Mouse (Mus musculus) intestine, postnatal 0 days (tissue): ENCODE data around the gene Spint4. TPM values are rescaled to one million over a fixed set of nuclear protein-coding genes. Genes with fewer than 3 reads are reported as not detected.
"Not testable (repeated sequence)": the region's sequence is repeated elsewhere in the genome, so short reads cannot be mapped to it uniquely, and the experiment has no call there.

ENCODE experiments used
- ATAC-seq: fragments of 200-750 bp; cut with Nextera tagmentation; 2 replicates; pipeline ENCODE4 v1.8.0; 2017; ENCODE audit warnings: mild to moderate bottlenecking, moderate TSS enrichment, moderate library complexity
- H3K27ac ChIP-seq: fragments of 300-500 bp; sonication (generic); 2 replicates; pipeline ENCODE4 v1.5.1; 2014; ENCODE audit warnings: mild to moderate bottlenecking, low read depth, low read length, moderate library complexity
- H3K27me3 ChIP-seq: fragments of 300-500 bp; sonication (generic); replicated peaks from 2 replicates; pipeline ENCODE4 v1.6.1; 2014; ENCODE audit warnings: low read length, mixed read lengths; ENCODE audit not compliant: control insufficient read depth, insufficient read depth
- H3K36me3 ChIP-seq: fragments of 300-500 bp; sonication (generic); 2 replicates; pipeline ENCODE4 v1.6.1; 2014; ENCODE audit warnings: mild to moderate bottlenecking, moderate library complexity; ENCODE audit not compliant: control insufficient read depth, insufficient read depth
- H3K4me1 ChIP-seq: fragments of 300-500 bp; sonication (generic); replicated peaks from 2 replicates; pipeline ENCODE4 v1.6.1; 2014; ENCODE audit warnings: antibody characterized with exemption, low read length, mixed read lengths; ENCODE audit not compliant: control insufficient read depth, insufficient read depth
- H3K4me2 ChIP-seq: fragments of 300-500 bp; sonication (generic); replicated peaks from 2 replicates; pipeline ENCODE4 v1.6.1; 2014; ENCODE audit warnings: low read depth, mild to moderate bottlenecking, moderate library complexity
- H3K4me3 ChIP-seq: fragments of 300-500 bp; sonication (generic); 2 replicates; pipeline ENCODE4 v1.5.1; 2014; ENCODE audit warnings: low read depth, low read length
- H3K9ac ChIP-seq: fragments of 300-500 bp; sonication (generic); 2 replicates; pipeline ENCODE4 v1.6.1; 2014; ENCODE audit warnings: mild to moderate bottlenecking, low read depth, low read length
- H3K9me3 ChIP-seq: fragments of 300-500 bp; sonication (generic); 2 replicates; pipeline ENCODE4 v1.6.1; 2016; ENCODE audit warnings: mixed run types; ENCODE audit not compliant: control insufficient read depth
- CTCF ChIP-seq: sonication (generic); IDR thresholded peaks from 2 replicates; pipeline ENCODE4 v1.5.1; 2016; ENCODE audit warnings: low read depth, mild to moderate bottlenecking, control low read depth, antibody characterized with exemption, moderate library complexity
- WGBS: fragments of 180-500 bp; shearing (Covaris S2); extraction: QIAGEN DNeasy Blood & Tissue Kit; methylation state at CpG from one replicate; pipeline ENCODE4 v1.1.7; 2014; 5-methylcytosine and 5-hydroxymethylcytosine counted together
- polyA plus RNA-seq: library from polyadenylated mRNA; unstranded; fragments of >200 nt; fragmentation: Nextera tagmentation; extraction: Ambion mirVana; gene quantifications from 2 replicates; pipeline ENCODE4 v1.2.1, GENCODE M21; 2015

The Spint4 gene
- polyA plus RNA-seq, 1 experiment from 2014 or later: not detected

DNA sequence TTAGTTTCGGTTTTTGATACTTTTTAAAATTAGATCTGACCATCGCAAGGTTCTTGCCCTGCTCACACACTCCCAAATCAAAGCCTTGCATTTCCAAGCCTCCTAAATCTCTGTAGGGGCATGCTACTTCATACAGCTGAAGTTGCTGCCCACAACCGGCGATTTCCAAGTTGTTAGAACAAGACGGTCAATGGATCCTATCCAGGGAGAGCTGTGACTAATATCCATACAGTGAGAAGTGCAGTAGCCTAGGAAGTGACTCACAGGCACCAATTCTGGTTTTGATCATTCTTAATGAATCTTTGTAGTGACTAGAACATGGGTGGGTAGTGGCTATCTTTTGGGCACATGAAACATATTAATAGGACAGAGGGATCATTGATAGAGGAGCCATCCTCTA is 3.5 kb downstream of the Spint4 start:
- Histone ChIP-seq H3K4me3 (no peak overlapping the region), H3K4me2 (no peak overlapping the region), H3K9me3 (no peaks in the 10 kb centered on the region), H3K4me1 (no peaks in the 10 kb centered on the region), H3K27ac (no peak overlapping the region), H3K27me3 (no peaks in the 10 kb centered on the region), H3K9ac (no peak overlapping the region), H3K36me3 (no peaks in the 10 kb centered on the region)
- 88% methylated on average over 5 of the region's 5 CpGs for WGBS
- ATAC-seq: no peak
- TF ChIP-seq CTCF: no peak

DNA sequence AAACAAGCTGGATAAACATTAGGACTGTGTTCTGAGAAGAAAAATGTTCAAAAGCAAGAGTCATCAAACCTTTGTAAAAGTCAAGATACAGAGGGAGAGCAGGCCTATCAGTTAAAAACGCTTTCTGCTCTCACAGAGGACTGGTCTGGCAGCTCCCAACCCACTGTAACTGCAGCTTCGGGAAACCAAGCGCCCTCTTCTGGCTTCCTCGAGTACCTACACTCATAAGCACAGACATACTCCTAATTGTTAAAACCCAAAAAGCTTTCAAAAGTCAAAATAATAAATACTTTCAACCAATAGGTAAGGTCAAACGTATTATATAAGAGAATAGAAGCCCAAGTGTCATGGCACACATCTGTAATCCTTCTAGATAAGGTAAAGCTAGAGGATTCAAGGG is 5.9 kb downstream of the Spint4 start:
- ATAC-seq: no peak
- Histone ChIP-seq H3K4me3 (no peak overlapping the region), H3K4me2 (no peak overlapping the region), H3K9me3 (no peaks in the 10 kb centered on the region), H3K27me3 (no peaks in the 10 kb centered on the region), H3K27ac (no peak overlapping the region), H3K4me1 (no peaks in the 10 kb centered on the region), H3K36me3 (no peaks in the 10 kb centered on the region), H3K9ac (no peak overlapping the region)
- 84% methylated on average over 5 of the region's 5 CpGs for WGBS
- 0 out of 2 replicates have a peak, but pooled peaks have one; percentile 13 for TF ChIP-seq CTCF

DNA sequence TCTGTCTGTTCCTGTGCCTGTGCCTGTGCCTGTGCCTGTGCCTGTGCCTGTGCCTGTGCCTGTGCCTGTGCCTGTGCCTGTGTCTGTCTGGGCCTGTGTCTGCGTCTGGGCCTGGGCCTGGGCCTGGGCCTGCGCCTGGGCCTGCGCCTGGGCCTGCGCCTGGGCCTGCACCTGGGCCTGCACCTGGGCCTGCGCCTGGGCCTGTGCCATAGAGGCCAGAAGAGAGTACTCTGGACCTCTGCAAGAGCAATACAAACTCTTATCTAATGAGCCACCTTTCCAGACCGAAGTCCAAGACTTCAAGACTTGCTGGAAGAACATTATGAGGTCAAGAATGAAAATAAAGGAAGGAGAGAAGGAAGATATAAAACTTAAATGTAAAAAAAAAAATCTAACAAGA is 7.0 kb downstream of the Spint4 start:
- no peak for TF ChIP-seq CTCF
- peak overlapping the region; percentile 78 for H3K27ac ChIP-seq
- 55% methylated on average over 6 of the region's 6 CpGs for WGBS
- H3K36me3 ChIP-seq: no peaks in the 10 kb centered on the region
- no peaks in the 10 kb centered on the region for H3K9me3 ChIP-seq
- ATAC-seq: peak; percentile 97
- no peak overlapping the region for H3K4me2 ChIP-seq
- no peaks in the 10 kb centered on the region for H3K4me1 ChIP-seq
- no peaks in the 10 kb centered on the region for H3K27me3 ChIP-seq
- no peak overlapping the region for H3K4me3 ChIP-seq
- no peak overlapping the region for H3K9ac ChIP-seq

DNA sequence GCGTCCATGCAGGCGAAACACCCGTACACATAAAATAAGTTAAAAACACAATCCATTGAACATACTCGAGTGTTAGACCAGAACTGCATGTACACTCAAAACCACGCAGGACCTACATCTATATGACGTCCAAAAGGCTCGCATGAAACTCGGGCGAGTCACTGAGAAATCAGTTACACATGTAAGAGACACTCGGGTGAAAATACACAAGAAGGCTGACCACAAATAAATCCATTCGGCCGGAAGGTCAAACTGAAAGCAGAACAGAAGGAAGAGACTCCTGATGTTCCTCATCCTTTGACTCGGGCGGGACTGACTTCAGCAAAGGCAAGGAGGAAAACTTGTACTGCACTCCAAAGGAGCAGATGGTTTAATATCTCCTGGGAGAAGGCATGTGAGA is 7.7 kb downstream of the Spint4 start:
- Histone ChIP-seq H3K27ac (peak overlapping the region; percentile 63), H3K4me3 (no peak overlapping the region), H3K9ac (no peak overlapping the region), H3K4me2 (no peak overlapping the region), H3K36me3 (no peaks in the 10 kb centered on the region), H3K4me1 (no peaks in the 10 kb centered on the region), H3K27me3 (no peaks in the 10 kb centered on the region), H3K9me3 (no peaks in the 10 kb centered on the region)
- whole genome bisulfite sequencing: 80% methylated on average over 14 of the region's 14 CpGs
- no peak for ATAC-seq
- TF ChIP-seq CTCF: no peak

DNA sequence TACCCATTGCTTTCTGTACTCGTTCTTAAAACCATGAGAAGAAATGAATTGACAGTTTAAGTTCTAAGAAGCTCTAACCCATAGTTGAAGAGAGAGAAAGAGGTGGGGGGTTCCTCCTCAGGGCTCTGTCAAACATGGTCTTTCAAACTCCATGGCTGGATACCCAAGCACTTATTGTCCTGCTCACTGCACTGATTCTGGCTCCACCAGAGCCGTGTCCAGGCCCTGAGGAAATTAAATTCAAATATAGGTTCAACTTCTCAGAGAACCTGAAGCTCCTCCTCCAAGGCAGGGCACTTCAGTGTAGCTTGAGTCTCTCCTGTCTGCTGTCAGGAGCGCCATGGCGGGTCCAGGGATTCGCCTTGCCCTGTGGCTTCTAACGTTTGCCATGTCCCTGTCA is 16.7 kb downstream of the Spint4 start, which contains the start of gene Spint5:
Gene Spint5 (plus strand): TSS at position 301 of the 400 bp plus-strand sequence.
- WGBS: 73% methylated on average over 6 of the region's 6 CpGs
- H3K36me3 ChIP-seq: no peaks in the 10 kb centered on the region
- TF ChIP-seq CTCF: no peak

DNA sequence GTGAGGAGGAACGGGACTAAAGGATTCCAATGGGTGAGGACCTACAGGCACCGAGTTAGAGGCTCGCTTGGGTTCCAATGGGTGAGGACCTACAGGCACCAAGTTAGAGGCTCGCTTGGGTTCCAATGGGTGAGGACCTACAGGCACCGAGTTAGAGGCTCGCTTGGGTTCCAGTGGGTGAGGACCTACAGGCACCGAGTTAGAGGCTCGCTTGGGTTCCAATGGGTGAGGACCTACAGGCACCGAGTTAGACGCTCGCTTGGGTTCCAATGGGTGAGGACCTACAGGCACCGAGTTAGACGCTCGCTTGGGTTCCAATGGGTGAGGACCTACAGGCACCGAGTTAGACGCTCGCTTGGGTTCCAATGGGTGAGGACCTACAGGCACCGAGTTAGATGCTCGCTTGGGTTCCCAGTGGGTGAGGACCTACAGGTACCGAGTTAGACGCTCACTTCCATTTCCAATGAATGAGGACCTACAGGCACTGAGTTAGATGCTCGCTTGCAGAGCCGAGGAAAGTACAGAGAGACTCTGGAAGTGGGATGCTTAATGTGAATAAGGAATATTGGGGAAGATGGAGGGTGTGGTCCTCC is 18.0 kb downstream of the Spint4 start:
- H3K4me3 ChIP-seq, H3K27ac ChIP-seq, ATAC-seq, H3K36me3 ChIP-seq, H3K9ac ChIP-seq, H3K4me1 ChIP-seq, H3K9me3 ChIP-seq, H3K4me2 ChIP-seq, H3K27me3 ChIP-seq: not testable (repeated sequence)
- 88% methylated on average over 20 of the region's 23 CpGs for WGBS

More for the DNA sequence above, 16.7 kb downstream of the Spint4 start, which contains the start of gene Spint5:
- Histone ChIP-seq H3K4me3 (no peak within 1 kb of the TSS), H3K27me3 (no peaks in the 10 kb centered on the region), H3K9me3 (no peaks in the 10 kb centered on the region), H3K9ac (no peak within 1 kb of the TSS), H3K4me1 (no peaks in the 10 kb centered on the region), H3K4me2 (no peak within 1 kb of the TSS), H3K27ac (no peak within 1 kb of the TSS)
- ATAC-seq: no peak

DNA sequence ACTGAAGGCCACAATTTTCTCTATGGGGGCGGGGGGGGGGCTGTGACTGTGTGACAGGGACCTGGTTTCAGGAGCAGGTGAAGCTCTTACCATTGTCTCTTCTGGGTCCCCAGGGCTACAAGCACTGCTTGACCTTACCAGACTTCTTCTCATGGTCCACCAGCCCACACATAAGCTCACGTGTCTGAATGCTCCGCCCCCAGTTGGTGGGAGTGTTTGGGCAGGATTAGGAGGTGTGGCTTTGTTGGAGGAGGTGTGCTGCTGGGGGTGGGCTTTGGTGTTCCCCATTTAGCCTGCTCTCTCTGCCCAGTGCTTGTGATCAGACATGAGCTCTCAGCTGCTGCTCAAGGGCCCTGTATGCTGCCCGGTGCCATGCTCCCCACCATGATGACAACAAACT is 25.0 kb downstream of the Spint4 start:
- Histone ChIP-seq H3K4me2 (no peak overlapping the region), H3K4me3 (no peak overlapping the region), H3K27me3 (no peaks in the 10 kb centered on the region), H3K4me1 (no peaks in the 10 kb centered on the region; the same call in 1 of the 2 replicates), H3K9ac (no peak overlapping the region), H3K9me3 (no peaks in the 10 kb centered on the region), H3K36me3 (no peaks in the 10 kb centered on the region), H3K27ac (no peak overlapping the region)
- TF ChIP-seq CTCF: no peak
- no peak for ATAC-seq
- 65% methylated on average over 4 of the region's 4 CpGs for WGBS
